Comparison of ENCODE assay signal across 20 mouse cellular contexts in the genomic region with DNA sequence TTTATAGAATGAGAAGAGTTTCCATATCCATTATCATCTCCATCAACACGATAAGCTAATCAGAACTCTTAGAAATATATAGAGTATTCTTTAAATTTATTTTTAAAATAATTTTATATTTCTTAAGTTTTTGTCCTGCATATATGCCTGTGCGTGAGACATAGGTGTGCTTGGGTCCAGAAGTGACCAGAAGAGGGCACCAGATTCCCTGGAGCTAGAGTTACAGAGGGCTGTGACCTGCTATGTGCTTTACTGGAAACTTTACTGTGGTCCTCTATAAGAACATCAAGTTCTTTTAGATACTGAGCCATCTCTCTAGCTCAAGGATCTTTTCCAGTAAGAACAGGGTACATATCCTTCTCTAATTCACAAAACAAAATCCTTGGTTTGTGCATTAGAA. TPM values are rescaled to one million over a fixed set of nuclear protein-coding genes. Genes with fewer than 3 reads are reported as not detected.
DNase-seq lines count a peak whose midpoint lies in the region; ATAC-seq and TF ChIP-seq lines count a peak whose summit lies in the region.
"Had no signal": no experiment of that assay in that cellular context is flagged by ENCODE, and none has a peak within 500 bp of the region (broad histone marks: within the 10 kb centered on the region; RNA-seq: fewer than 3 reads in every experiment).

No protein-coding gene starts in this region.

- no peaks in the 10 kb centered on the region for H3K4me1 ChIP-seq in lung, embryonic 14.5 days (ENCODE audit: insufficient read depth)
- no peaks in the 10 kb centered on the region for H3K4me1 ChIP-seq in forebrain, embryonic 15.5 days
- H3K4me1 ChIP-seq: forebrain, embryonic 13.5 days had no signal

- no peak overlapping the region for H3K9ac ChIP-seq in lung, embryonic 14.5 days
- H3K9ac ChIP-seq in forebrain, embryonic 15.5 days (replicated peaks): no peak overlapping the region
- H3K9ac ChIP-seq: forebrain, embryonic 13.5 days had no signal

- peak; percentile 32 for DNase-seq in CD4-positive, CD25-positive, alpha-beta regulatory T cell, adult 2 months (ENCODE audit: low read depth, low spot score)
- peak; percentile 3 for DNase-seq in lung, embryonic 14.5 days
- DNase-seq in lung, postnatal 4 days: no peak
- DNase-seq in Patski (ENCODE audit: low read depth, low spot score): no peak
- no peak for DNase-seq in ovary, postnatal 36 days (ENCODE audit: low spot score)
- DNase-seq: cerebellum, postnatal 10 days; gastrocnemius, postnatal 10 days; kidney, adult 8-10 months; layer of hippocampus, adult 9-11 months; lung, adult 18-20 months had no signal

- ATAC-seq in CD4-positive, CD25-positive, alpha-beta regulatory T cell, adult 4 months: no peak
- no peak for ATAC-seq in lung, embryonic 14.5 days (ENCODE audit: insufficient read depth)
- ATAC-seq in Patski: no peak
- ATAC-seq in megakaryocyte progenitor cell, adult 5-6 weeks (replicated peaks; ENCODE audit: poor library complexity): peak; percentile 58; the same call in 1 of the 2 replicates
- no peak for ATAC-seq in forebrain, embryonic 15.5 days (replicated peaks)
- ATAC-seq: forebrain, embryonic 13.5 days had no signal

- no peaks in the 10 kb centered on the region for H3K36me3 ChIP-seq in lung, embryonic 14.5 days (ENCODE audit: insufficient read depth)
- no peaks in the 10 kb centered on the region for H3K36me3 ChIP-seq in forebrain, embryonic 15.5 days

- H3K9me3 ChIP-seq in lung, embryonic 14.5 days (ENCODE audit: low read depth, low read length): no peaks in the 10 kb centered on the region
- no peaks in the 10 kb centered on the region for H3K9me3 ChIP-seq in forebrain, embryonic 15.5 days
- H3K9me3 ChIP-seq: forebrain, embryonic 13.5 days had no signal

- 61% methylated on average over 2 of the region's 2 CpGs for WGBS in lung, embryonic 14.5 days
- WGBS in forebrain, embryonic 15.5 days: 71% methylated on average over 2 of the region's 2 CpGs

- TF ChIP-seq CTCF in lung, embryonic 14.5 days (IDR thresholded peaks at IDR 0.05; ENCODE audit: low read depth): peak; percentile 35; the same call in 1 of the 2 replicates
- peak; percentile 47 for TF ChIP-seq CTCF in Patski (IDR thresholded peaks at IDR 0.05)

- CTCF ChIA-PET in Patski (lab: Charles Lee): interaction anchor here (0.8 kb wide), 1 partner anchor 535 kb away, joined by 3 read pairs; no protein-coding TSS in a partner anchor

- in situ Hi-C loops in Patski (cut with MboI; ENCODE audit: low pct_unique_long_range_greater_than_20kb): no loop called here

- H3K27ac ChIP-seq in lung, embryonic 14.5 days (ENCODE audit: low read depth): no peak overlapping the region
- no peak overlapping the region for H3K27ac ChIP-seq in forebrain, embryonic 15.5 days (replicated peaks)
- H3K27ac ChIP-seq: forebrain, embryonic 13.5 days had no signal

- H3K27me3 ChIP-seq in lung, embryonic 14.5 days (ENCODE audit: insufficient read depth, low read length): no peaks in the 10 kb centered on the region
- H3K27me3 ChIP-seq in Patski: no peaks in the 10 kb centered on the region
- no peaks in the 10 kb centered on the region for H3K27me3 ChIP-seq in forebrain, embryonic 15.5 days
- H3K27me3 ChIP-seq: forebrain, embryonic 13.5 days had no signal

- POLR2A ChIA-PET in Patski (lab: Charles Lee): no interaction called here

- H3K4me2 ChIP-seq in lung, embryonic 14.5 days: no peak overlapping the region
- H3K4me2 ChIP-seq in forebrain, embryonic 15.5 days (replicated peaks): no peak overlapping the region
- H3K4me2 ChIP-seq: forebrain, embryonic 13.5 days; heart, embryonic 11.5 days; midbrain, embryonic 11.5 days had no signal

- H3K4me3 ChIP-seq in lung, embryonic 14.5 days (ENCODE audit: low read depth, low read length): no peak overlapping the region
- no peak overlapping the region for H3K4me3 ChIP-seq in forebrain, embryonic 15.5 days
- H3K4me3 ChIP-seq: forebrain, embryonic 13.5 days had no signal

RNA-seq across cellular contexts. Expression of a gene that starts 27.5 kb away (rescaled TPM):
- polyA plus RNA-seq in CD4-positive, CD25-positive, alpha-beta regulatory T cell, adult 4 months (2017; shearing (Covaris generic)): under 1 TPM in 1 of 2 experiments, not detected in 1; 0.31 TPM
- polyA plus RNA-seq in lung, embryonic 14.5 days (2014; fragmentation: Nextera tagmentation; extraction: Ambion mirVana): not detected in 2 replicates
- not detected for polyA plus RNA-seq in Patski (2021)
- total RNA-seq in megakaryocyte progenitor cell, adult 5-6 weeks (2015): not detected in 2 replicates
- not detected in 2 replicates for total RNA-seq in megakaryocyte progenitor cell, adult 5-6 weeks (2017)
- polyA plus RNA-seq in forebrain, embryonic 15.5 days (2015; fragmentation: Nextera tagmentation; extraction: Ambion mirVana): not detected in 2 replicates
- total RNA-seq: gastrocnemius, postnatal 10 days; hematopoietic stem cell, adult 5-6 weeks; left cerebral cortex, postnatal 36 days had no signal
- polyA plus RNA-seq: embryonic facial prominence, embryonic 14.5 days; forebrain, embryonic 13.5 days; heart, embryonic 11.5 days; midbrain, embryonic 11.5 days; stomach, embryonic 14.5 days had no signal

Comparison
In these comparisons a context has a peak if more than half of its experiments do, and no peak if none do; other contexts are left out.
1. DNase-seq: peak in CD4-positive, CD25-positive, alpha-beta regulatory T cell, adult 2 months (single experiment) and lung, embryonic 14.5 days (single experiment); none in lung, postnatal 4 days (0 of 2), Patski (single experiment) and ovary, postnatal 36 days (single experiment).